In the genomic region with DNA sequence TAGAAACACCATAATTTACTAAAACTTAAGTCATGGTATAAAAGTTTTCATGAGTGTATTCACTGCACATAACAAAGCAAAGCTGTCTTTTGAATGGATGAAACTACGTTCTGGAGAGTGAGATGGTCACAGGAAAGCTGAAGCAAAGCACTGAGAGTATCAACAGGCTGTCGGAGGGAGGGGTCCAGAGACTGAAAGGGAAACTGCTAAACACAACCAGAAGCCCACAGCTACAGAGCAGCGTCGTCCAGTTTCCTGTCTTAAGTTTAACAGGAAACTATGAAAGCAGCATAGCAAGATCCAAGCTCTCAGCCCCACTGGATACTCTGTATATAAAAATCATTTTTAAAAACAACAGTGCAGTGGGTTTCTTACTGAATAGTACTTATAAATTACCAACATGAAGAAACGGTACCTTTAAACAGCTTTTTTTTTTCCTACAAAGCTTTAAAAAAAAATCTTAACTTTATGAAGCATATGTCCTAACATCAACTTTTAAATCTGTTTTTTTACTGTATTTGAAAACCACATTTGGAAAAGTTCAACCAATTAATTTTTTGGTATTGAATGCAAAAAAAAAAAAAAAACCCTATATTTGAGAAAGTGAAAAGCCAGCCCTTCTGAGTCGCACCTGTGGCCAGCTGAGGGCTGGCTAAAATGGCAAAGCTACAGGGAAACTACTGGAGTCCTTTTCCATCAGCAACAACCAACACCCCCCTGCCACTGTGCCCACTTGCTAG, we compare ENCODE assay signal across 10 mouse cellular contexts.
A peak's percentile ranks its signal among the peaks of the same experiment; 100 is the strongest.
DNase-seq lines count a peak whose midpoint lies in the region; ATAC-seq and TF ChIP-seq lines count a peak whose summit lies in the region.
"Had no signal": no experiment of that assay in that cellular context is flagged by ENCODE, and none has a peak within 500 bp of the region (broad histone marks: within the 10 kb centered on the region; RNA-seq: fewer than 3 reads in every experiment).

No protein-coding gene starts in this region.

- no peak for DNase-seq in forebrain, embryonic 14.5 days (ENCODE audit: low spot score)
- peak; percentile 17 for DNase-seq in A20 (ENCODE audit: low read depth, low spot score)
- DNase-seq in midbrain, postnatal 0 days (ENCODE audit: low spot score) = no peak
- no peak for DNase-seq in frontal cortex, adult 2 months (ENCODE audit: extremely low spot score in 1 of 2, low spot score in 1 of 2)
- DNase-seq in Muller cell, postnatal 12 days (ENCODE audit: inconsistent ontology term) = no peak
- DNase-seq: gastrocnemius, postnatal 25 days; kidney, postnatal 4 days had no signal

- H3K27ac ChIP-seq in forebrain, embryonic 14.5 days (ENCODE audit: low read depth, low read length) = no peak overlapping the region
- no peak overlapping the region for H3K27ac ChIP-seq in forebrain, embryonic 12.5 days
- no peak overlapping the region for H3K27ac ChIP-seq in midbrain, postnatal 0 days (ENCODE audit: low read depth, low read length)

- TF ChIP-seq CTCF in midbrain, postnatal 0 days (IDR thresholded peaks at IDR 0.05) = no peak

- H3K36me3 ChIP-seq in forebrain, embryonic 14.5 days (ENCODE audit: control insufficient read depth, insufficient read depth, low read length) = no peaks in the 10 kb centered on the region
- no peaks in the 10 kb centered on the region for H3K36me3 ChIP-seq in forebrain, embryonic 12.5 days (replicated peaks)
- H3K36me3 ChIP-seq in midbrain, postnatal 0 days (ENCODE audit: insufficient read depth, low read length) = no peaks in the 10 kb centered on the region

- H3K4me3 ChIP-seq in forebrain, embryonic 14.5 days (ENCODE audit: low read depth, low read length) = no peak overlapping the region
- H3K4me3 ChIP-seq in forebrain, embryonic 12.5 days (replicated peaks) = no peak overlapping the region
- H3K4me3 ChIP-seq in midbrain, postnatal 0 days (ENCODE audit: low read depth, low read length) = no peak overlapping the region

- peaks cover 5% of the 10 kb centered on the region; the same call in 1 of the 2 replicates for H3K4me1 ChIP-seq in forebrain, embryonic 14.5 days (ENCODE audit: control insufficient read depth, insufficient read depth, low read length)
- peaks cover 7% of the 10 kb centered on the region; the same call in 1 of the 2 replicates for H3K4me1 ChIP-seq in forebrain, embryonic 12.5 days
- H3K4me1 ChIP-seq in midbrain, postnatal 0 days (ENCODE audit: insufficient read depth, low read length) = peaks cover 2% of the 10 kb centered on the region; the same call in 1 of the 2 replicates

- H3K9ac ChIP-seq in forebrain, embryonic 14.5 days (ENCODE audit: low read length) = no peak overlapping the region
- H3K9ac ChIP-seq in forebrain, embryonic 12.5 days = no peak overlapping the region
- no peak overlapping the region for H3K9ac ChIP-seq in midbrain, postnatal 0 days (replicated peaks; ENCODE audit: low read length, poor library complexity, severe bottlenecking)

- H3K4me2 ChIP-seq in forebrain, embryonic 14.5 days (ENCODE audit: low read length) = no peak overlapping the region
- H3K4me2 ChIP-seq in forebrain, embryonic 12.5 days = no peak overlapping the region
- no peak overlapping the region for H3K4me2 ChIP-seq in midbrain, postnatal 0 days (ENCODE audit: low read depth, low read length, poor library complexity, severe bottlenecking)

- peak; percentile 18; the same call in 1 of the 2 replicates for ATAC-seq in forebrain, embryonic 14.5 days
- ATAC-seq in forebrain, embryonic 12.5 days (ENCODE audit: low FRiP score) = no peak
- peak; percentile 91 for ATAC-seq in inflammation-experienced regulatory T-cells, adult 6 months
- peak; percentile 83 for ATAC-seq in megakaryocyte progenitor cell, adult 5-6 weeks (replicated peaks; ENCODE audit: poor library complexity)
- no peak for ATAC-seq in midbrain, postnatal 0 days (ENCODE audit: low FRiP score)

- no peaks in the 10 kb centered on the region for H3K9me3 ChIP-seq in forebrain, embryonic 14.5 days (replicated peaks; ENCODE audit: control insufficient read depth, low read length)
- H3K9me3 ChIP-seq in forebrain, embryonic 12.5 days = no peaks in the 10 kb centered on the region
- H3K9me3 ChIP-seq in midbrain, postnatal 0 days (ENCODE audit: low read length) = no peaks in the 10 kb centered on the region

- 50% methylated on average over 6 of the region's 6 CpGs for WGBS in forebrain, embryonic 14.5 days
- 59% methylated on average over 6 of the region's 6 CpGs for WGBS in forebrain, embryonic 12.5 days
- 58% methylated on average over 6 of the region's 6 CpGs for WGBS in midbrain, postnatal 0 days

- H3K27me3 ChIP-seq in forebrain, embryonic 14.5 days (replicated peaks; ENCODE audit: control insufficient read depth, insufficient read depth, low read length) = no peaks in the 10 kb centered on the region
- no peaks in the 10 kb centered on the region for H3K27me3 ChIP-seq in forebrain, embryonic 12.5 days
- no peaks in the 10 kb centered on the region for H3K27me3 ChIP-seq in midbrain, postnatal 0 days (ENCODE audit: insufficient read depth, low read length)

Comparison
In these comparisons a context has a peak if more than half of its experiments do, and no peak if none do; other contexts are left out.
1. ATAC-seq: peak in forebrain, embryonic 14.5 days (single experiment), inflammation-experienced regulatory T-cells, adult 6 months (single experiment) and megakaryocyte progenitor cell, adult 5-6 weeks (single experiment); none in forebrain, embryonic 12.5 days (single experiment) and midbrain, postnatal 0 days (single experiment).